Mouse (Mus musculus) limb, embryonic 10.5 days (tissue): ENCODE results near the gene Nos1ap. TPM values are rescaled to one million over a fixed set of nuclear protein-coding genes. Genes with fewer than 3 reads are reported as not detected.

Source experiments
- DNase-seq: peaks from one replicate; pipeline ENCODE4 v3.0.0-alpha.2; 2017; ENCODE audit warnings: low spot score
- H3K27ac ChIP-seq: fragments of 300-500 bp; sonication (generic); 2 replicates; pipeline ENCODE4 v1.5.1; 2016; ENCODE audit warnings: mild to moderate bottlenecking
- H3K27me3 ChIP-seq: fragments of 300-500 bp; sonication (generic); 2 replicates; pipeline ENCODE4 v1.6.1; 2016; ENCODE audit warnings: low read depth, mild to moderate bottlenecking; ENCODE audit not compliant: poor library complexity, severe bottlenecking
- H3K36me3 ChIP-seq: fragments of 300-500 bp; sonication (generic); 2 replicates; pipeline ENCODE4 v1.6.1; 2016; ENCODE audit warnings: mild to moderate bottlenecking, moderate library complexity
- H3K4me1 ChIP-seq: fragments of 300-500 bp; sonication (generic); 2 replicates; pipeline ENCODE4 v1.6.1; 2016
- H3K4me3 ChIP-seq: fragments of 300-500 bp; sonication (generic); 2 replicates; pipeline ENCODE4 v1.5.1; 2016; ENCODE audit warnings: mild to moderate bottlenecking, moderate library complexity
- H3K9me3 ChIP-seq: fragments of 300-500 bp; sonication (generic); replicated peaks from 2 replicates; pipeline ENCODE4 v1.6.1; 2016; ENCODE audit warnings: mild to moderate bottlenecking
- WGBS: fragments of 180-500 bp; shearing (Covaris S2); methylation state at CpG from one replicate; pipeline ENCODE4 v1.1.7; 2016; 5-methylcytosine and 5-hydroxymethylcytosine counted together
- polyA plus RNA-seq: library from polyadenylated mRNA; unstranded; fragments of >200 nt; fragmentation: Nextera tagmentation; extraction: Ambion mirVana; gene quantifications from 2 replicates; pipeline ENCODE4 v1.2.1, GENCODE M21; 2016

The Nos1ap gene
- polyA plus RNA-seq, 1 experiment from 2014 or later, result 5.1 TPM

DNA sequence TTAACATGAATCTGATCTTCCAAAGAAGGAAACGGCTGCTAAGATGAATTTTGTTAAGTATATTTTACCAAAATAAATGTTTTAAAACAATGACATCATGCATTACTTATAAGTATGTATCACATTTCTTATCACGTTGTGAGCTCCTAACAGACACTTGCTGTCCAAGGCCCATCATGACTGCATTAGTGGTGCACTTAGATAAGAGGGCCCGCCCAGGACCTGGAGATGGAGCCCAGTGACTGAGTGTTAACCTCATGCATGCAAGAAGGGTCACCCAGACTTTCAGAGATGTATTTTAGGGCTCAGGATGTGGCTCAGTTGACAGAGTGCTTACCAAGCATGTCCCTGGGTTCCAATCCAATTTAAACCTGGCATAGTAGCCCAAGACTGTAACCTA, 20.6 kb upstream of the Nos1ap start:
- H3K27me3 ChIP-seq, result no peaks in the 10 kb centered on the region
- no peak overlapping the region for H3K4me3 ChIP-seq
- no peaks in the 10 kb centered on the region for H3K36me3 ChIP-seq
- DNase-seq, result no peak
- H3K27ac ChIP-seq, result no peak overlapping the region
- WGBS, result 81% methylated on average over 3 of the region's 3 CpGs
- H3K9me3 ChIP-seq, result no peaks in the 10 kb centered on the region
- peaks cover 8% of the 10 kb centered on the region for H3K4me1 ChIP-seq

DNA sequence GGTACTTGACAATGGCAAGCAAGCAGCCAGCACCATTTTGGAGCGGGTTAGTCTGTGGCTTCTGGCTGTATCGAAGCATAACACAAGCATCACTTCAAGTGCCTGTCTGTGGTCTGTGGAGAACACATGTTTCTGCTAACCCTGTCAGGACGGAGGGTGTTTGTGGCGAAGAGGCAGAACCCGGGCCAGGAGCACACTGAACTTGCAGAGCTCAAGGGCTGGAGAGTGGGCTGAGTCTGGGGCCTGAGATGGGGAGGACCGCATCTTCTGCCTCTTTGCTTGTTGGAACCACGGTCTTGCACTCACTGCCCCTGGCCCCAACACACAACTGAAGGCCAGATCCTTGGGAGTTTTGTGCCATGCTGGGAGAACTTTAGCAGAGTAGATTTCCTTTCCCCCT, 20.2 kb upstream of the Nos1ap start:
- H3K27me3 ChIP-seq, result no peaks in the 10 kb centered on the region
- H3K4me3 ChIP-seq, result no peak overlapping the region
- H3K27ac ChIP-seq, result no peak overlapping the region
- WGBS, result 82% methylated on average over 7 of the region's 7 CpGs
- no peaks in the 10 kb centered on the region for H3K9me3 ChIP-seq
- no peaks in the 10 kb centered on the region for H3K36me3 ChIP-seq
- peak; percentile 37 for DNase-seq
- H3K4me1 ChIP-seq, result peaks cover 10% of the 10 kb centered on the region

DNA sequence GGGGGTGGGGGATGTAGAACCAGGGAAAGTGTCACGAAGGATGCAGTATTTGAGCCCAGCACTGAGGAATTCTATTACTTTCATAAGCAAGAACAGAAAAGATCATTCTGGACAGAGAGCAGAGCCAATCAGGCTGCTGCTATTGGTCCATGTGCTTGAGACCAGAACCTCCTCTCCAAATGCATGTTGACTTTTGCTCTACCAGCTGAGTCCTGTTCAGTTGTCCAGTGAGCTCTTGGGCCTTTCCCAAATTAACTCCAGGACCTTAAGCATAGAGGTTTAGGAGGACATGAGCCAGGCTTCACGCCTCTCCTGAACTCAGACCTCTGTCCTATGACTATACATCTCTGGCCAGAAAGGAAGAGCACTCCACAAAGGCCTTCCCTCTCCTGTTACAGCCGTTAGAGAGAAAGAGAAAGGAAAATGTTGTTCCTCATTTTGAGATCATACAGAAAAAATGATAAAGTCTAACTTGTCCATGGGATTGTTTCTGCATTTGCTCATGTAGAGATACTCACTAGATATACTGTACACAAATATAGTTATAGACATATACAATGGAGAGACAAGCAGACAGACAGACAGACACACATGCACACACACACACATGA, 18.9 kb upstream of the Nos1ap start:
- Histone ChIP-seq H3K27me3 (no peaks in the 10 kb centered on the region), H3K4me1 (peaks cover 10% of the 10 kb centered on the region), H3K4me3 (no peak overlapping the region), H3K27ac (no peak overlapping the region), H3K9me3 (no peaks in the 10 kb centered on the region), H3K36me3 (no peaks in the 10 kb centered on the region)
- WGBS, result 82% methylated on average over 3 of the region's 3 CpGs
- peak; percentile 21 for DNase-seq

DNA sequence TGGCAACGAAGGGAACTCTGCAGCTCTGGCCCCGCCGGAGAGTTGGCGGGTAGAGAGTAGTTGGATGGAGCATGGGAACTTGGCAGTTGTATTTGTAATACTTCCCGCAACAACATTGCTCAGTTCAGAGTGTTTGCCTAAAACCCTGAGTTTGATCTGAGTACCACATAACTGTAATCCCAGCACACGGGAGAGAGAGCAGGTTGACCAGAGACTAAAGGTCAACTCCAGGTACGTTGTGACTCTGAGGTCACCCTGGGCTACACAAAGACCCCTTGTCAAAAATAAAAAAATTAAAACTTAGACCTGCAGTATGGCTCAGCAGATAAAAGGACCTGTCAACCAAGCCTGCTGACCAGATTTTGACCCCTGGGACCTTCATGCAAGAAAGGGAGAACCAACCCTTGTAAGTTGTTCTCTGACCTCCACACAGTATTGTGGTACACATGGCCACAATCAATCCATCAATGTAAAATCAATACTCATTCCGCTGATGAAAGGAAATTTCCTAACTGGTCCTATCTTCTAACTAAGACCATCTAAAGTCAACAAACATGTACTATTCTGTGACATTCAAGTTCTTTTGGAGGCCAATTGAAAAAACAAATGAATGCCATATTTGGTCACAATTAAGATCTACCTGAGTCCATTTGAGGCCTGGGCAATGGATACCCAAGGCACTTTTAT, 17.7 kb upstream of the Nos1ap start:
- Histone ChIP-seq H3K4me3 (no peak overlapping the region), H3K36me3 (no peaks in the 10 kb centered on the region), H3K27me3 (no peaks in the 10 kb centered on the region), H3K27ac (no peak overlapping the region), H3K9me3 (no peaks in the 10 kb centered on the region), H3K4me1 (peaks cover 10% of the 10 kb centered on the region)
- peak; percentile 26 for DNase-seq
- 90% methylated on average over 8 of the region's 8 CpGs for WGBS

DNA sequence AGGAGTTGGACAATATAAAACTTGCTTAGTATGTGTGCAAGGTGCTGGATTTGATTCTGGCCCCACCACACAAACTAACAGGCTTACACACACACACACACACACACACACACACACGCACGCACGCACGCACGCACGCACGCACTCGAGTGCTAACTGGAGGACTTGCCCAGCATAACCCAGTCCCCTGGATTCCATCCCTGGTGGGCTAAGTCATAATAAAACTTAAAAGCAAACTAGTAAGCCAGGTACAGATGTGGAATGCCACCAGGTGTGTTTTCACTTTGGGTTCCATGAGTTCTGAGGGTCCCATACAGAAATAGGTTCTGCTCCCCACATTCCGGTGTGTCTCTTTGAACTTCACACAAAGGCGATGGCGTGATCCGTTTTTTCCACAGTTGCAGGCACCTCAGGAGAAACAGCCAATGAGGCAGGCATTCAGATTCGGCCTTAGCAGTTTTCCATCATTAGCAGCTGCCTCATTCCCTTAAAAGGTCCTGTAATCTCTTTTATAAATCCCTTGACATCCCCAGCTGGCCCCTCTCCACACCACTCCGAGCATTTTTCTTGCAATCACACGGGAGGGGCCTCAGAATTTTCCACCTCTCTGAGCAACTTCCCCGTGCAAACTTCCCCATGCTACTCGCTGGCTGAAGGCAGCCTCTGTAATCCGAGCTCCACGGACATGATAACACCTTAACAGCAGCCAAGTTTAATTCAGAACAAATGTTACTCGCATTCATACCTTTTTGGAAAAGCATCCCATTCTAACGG, 15.8 kb upstream of the Nos1ap start:
- Histone ChIP-seq H3K4me3 (no peak overlapping the region), H3K27ac (peak overlapping the region; percentile 56), H3K9me3 (no peaks in the 10 kb centered on the region), H3K4me1 (peaks cover 10% of the 10 kb centered on the region), H3K27me3 (no peaks in the 10 kb centered on the region), H3K36me3 (no peaks in the 10 kb centered on the region)
- 56% methylated on average over 21 of the region's 21 CpGs for WGBS
- DNase-seq, result peak; percentile 33

DNA sequence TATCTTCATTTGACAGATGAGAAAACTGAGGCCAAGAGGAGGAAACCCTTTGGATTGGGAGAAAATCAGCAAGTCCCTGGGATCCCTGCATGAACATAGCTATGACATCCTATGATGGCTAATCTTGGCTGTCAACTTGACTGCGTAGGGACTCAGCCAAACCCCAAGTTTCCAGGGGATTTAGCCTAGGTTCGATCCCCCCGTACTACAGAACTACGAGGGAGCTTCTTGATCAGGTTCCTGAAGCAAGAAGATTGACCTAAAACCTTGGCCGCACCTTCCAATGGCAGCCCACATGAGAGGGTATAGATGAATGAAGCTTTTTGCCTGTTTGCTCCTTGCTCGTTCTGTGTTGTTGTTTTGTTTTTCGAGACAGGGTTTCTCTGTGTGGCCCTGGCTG, 4.9 kb upstream of the Nos1ap start:
- no peaks in the 10 kb centered on the region for H3K9me3 ChIP-seq
- no peak overlapping the region for H3K4me3 ChIP-seq
- no peak for DNase-seq
- no peaks in the 10 kb centered on the region for H3K4me1 ChIP-seq
- 95% methylated on average over 7 of the region's 7 CpGs for WGBS
- peaks cover 13% of the 10 kb centered on the region; the same call in 1 of the 2 replicates for H3K27me3 ChIP-seq
- H3K27ac ChIP-seq, result no peak overlapping the region
- no peaks in the 10 kb centered on the region for H3K36me3 ChIP-seq

DNA sequence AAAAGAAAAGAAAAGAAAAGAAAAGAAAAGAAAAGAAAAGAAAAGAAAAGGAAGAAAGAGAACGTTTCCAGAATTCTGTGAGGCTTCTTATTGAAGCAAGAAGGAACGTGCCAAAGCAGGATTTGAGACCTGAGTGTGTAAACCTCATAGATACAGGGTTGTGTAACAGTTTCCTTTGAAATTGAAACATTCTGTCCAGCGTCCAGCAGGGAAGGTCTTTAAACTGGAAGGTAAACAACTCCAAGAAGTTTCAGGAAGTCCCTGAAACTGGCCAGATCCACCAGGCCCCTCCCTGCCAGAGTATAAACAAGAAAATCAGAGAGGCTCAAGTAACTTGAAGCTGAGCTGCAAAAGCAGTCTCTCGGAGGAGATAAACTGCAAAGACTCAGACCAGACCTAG, 870 bp upstream of the Nos1ap start:
- WGBS, result 62% methylated on average over 4 of the region's 4 CpGs

DNA sequence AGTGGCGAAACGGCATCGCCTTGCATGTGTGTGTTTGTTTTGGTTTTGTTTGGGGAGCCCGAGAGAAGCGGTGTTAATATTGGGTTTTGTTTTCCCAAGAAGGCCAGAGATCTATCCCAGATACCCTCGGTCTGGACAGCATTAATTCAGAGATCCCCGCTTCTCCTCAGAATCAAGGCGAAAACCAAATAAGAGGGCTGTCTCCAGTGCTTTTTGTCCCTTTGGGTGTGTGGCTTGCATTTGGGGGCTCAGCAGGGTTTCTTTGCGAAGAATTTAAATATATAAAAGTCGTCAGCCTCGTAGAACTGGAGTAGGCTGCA, 340 bp upstream of the Nos1ap start:
- Histone ChIP-seq H3K27ac (peak overlapping the region; percentile 87), H3K36me3 (no peaks in the 10 kb centered on the region), H3K4me3 (peak overlapping the region; percentile 90), H3K4me1 (peaks cover 14% of the 10 kb centered on the region), H3K9me3 (no peaks in the 10 kb centered on the region), H3K27me3 (peaks cover 19% of the 10 kb centered on the region)
- 7% methylated on average over 11 of the region's 11 CpGs for WGBS
- no peak for DNase-seq

More for the DNA sequence above, 870 bp upstream of the Nos1ap start:
- Histone ChIP-seq H3K4me3 (no peak overlapping the region), H3K36me3 (no peaks in the 10 kb centered on the region), H3K9me3 (no peaks in the 10 kb centered on the region), H3K27me3 (peaks cover 19% of the 10 kb centered on the region), H3K4me1 (peaks cover 14% of the 10 kb centered on the region), H3K27ac (no peak overlapping the region)
- DNase-seq, result no peak

DNA sequence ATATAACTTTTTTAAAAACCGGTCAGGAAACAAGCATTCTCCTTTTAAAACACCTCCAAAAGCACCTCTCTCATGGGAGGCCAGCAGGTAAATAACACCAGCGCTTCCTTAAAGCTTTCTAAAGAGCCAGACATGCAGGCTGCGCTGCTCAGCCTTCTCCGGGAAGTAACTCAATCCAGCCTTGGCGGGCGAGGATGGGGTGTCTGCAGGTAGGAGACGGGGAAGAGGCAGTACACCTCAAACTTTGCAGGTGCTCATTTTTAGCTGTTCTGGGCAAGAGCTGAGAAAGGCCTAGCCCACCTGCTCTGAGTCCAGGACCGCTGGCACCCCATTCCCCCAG, 812 bp downstream of the Nos1ap start:
- H3K4me1 ChIP-seq, result peaks cover 14% of the 10 kb centered on the region
- no peaks in the 10 kb centered on the region for H3K9me3 ChIP-seq
- peaks cover 19% of the 10 kb centered on the region for H3K27me3 ChIP-seq
- 5% methylated on average over 8 of the region's 8 CpGs for WGBS
- DNase-seq, result no peak
- no peaks in the 10 kb centered on the region for H3K36me3 ChIP-seq
- H3K4me3 ChIP-seq, result peak overlapping the region; percentile 90
- peak overlapping the region; percentile 87 for H3K27ac ChIP-seq

DNA sequence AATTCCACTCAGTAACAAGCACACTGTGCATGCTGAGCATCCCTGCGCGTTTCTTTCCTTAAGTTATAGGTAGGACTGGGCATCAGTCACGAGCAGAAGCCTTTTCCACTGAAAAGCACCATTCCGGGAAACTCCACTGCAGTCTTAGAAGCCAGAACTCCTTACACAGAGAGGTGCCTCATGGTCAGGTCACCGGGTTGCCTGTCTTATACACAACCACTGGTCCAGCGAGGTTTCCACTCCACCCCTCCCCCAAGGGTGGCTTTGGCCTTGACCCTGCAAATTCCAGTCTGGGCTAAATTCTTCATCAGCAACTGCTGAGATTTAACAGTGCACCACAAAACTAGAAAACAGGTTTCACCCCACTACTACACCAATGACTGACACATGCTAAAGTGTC, 1.3 kb downstream of the Nos1ap start:
- Histone ChIP-seq H3K4me1 (peaks cover 14% of the 10 kb centered on the region), H3K36me3 (no peaks in the 10 kb centered on the region), H3K27ac (no peak overlapping the region), H3K9me3 (no peaks in the 10 kb centered on the region), H3K27me3 (peaks cover 19% of the 10 kb centered on the region), H3K4me3 (peak overlapping the region; percentile 90)
- DNase-seq, result peak; percentile 40
- WGBS, result 42% methylated on average over 6 of the region's 6 CpGs

DNA sequence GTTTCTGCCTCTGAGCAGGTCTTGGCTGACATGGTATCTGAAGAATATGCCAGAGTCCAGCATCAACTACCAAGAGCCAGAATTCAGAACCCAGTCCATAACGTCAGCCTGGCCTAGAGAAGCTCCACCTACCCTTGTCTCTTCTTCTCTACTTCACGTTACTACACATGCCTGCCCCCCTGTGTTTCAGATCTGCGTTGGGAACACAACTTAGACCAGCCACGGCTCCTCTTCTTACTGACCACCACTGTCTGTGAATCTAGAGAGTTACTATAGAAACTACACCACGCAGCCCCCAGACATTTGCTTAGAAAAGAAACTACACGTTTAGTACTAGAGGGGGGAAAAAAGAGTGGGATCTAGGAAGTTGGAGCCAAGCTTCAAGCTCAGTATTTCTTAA, 2.9 kb downstream of the Nos1ap start:
- 89% methylated on average over 6 of the region's 6 CpGs for WGBS
- H3K4me3 ChIP-seq, result no peak overlapping the region
- peaks cover 17% of the 10 kb centered on the region for H3K27me3 ChIP-seq
- H3K27ac ChIP-seq, result no peak overlapping the region
- peaks cover 14% of the 10 kb centered on the region for H3K4me1 ChIP-seq
- no peaks in the 10 kb centered on the region for H3K36me3 ChIP-seq
- no peaks in the 10 kb centered on the region for H3K9me3 ChIP-seq
- no peak for DNase-seq

DNA sequence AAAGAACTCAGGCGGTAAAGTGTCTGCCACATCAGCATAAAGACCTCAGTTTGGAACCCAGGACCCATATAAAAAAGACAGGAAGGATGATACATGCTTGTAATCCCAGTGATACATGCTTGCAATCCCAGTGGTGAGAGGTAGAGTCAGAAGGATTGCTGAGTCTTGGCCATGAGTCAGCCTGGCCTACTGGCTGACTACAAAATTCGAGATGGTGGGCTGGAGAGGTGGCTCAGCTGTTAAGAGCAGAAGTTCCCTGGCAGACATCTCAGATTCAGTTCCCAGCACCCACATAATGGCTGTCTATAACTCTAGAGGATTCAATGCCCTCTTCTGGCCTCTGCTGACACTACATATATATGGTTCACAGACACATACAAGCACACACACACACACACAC, 5.7 kb downstream of the Nos1ap start:
- DNase-seq, result no peak

DNA sequence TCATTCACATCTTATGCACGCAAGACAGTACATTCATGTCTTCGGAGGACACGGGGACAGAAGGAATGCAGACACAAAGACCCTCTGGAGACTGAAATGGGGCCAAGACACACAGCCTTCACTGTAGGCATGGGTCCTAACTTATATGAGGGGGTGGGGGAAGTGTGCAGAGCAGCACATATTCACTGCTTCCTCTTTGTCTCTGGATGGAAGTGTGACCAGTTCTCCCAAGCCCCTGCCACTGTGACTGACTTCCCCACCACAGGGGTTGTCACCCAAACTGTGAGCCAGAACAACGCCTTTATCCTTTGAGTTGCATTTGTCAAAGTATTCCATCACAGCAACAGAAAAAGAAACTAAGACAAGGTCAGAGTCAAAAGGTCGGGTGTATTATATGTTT, 7.3 kb downstream of the Nos1ap start:
- Histone ChIP-seq H3K4me1 (peaks cover 15% of the 10 kb centered on the region; the same call in 1 of the 2 replicates), H3K4me3 (no peak overlapping the region), H3K27me3 (no peaks in the 10 kb centered on the region), H3K27ac (no peak overlapping the region), H3K9me3 (no peaks in the 10 kb centered on the region), H3K36me3 (no peaks in the 10 kb centered on the region)
- no peak for DNase-seq
- 85% methylated on average over 5 of the region's 5 CpGs for WGBS

More for the DNA sequence above, 5.7 kb downstream of the Nos1ap start:
- Histone ChIP-seq H3K27ac (no peak overlapping the region), H3K4me1 (peaks cover 23% of the 10 kb centered on the region), H3K4me3 (no peak overlapping the region), H3K27me3 (peaks cover 6% of the 10 kb centered on the region), H3K36me3 (no peaks in the 10 kb centered on the region), H3K9me3 (no peaks in the 10 kb centered on the region)
- WGBS, result 87% methylated on average over 2 of the region's 2 CpGs
